Mouse (Mus musculus) Muller cell, postnatal 12 days (primary cell): ENCODE data around the gene Myl7.
A peak's percentile ranks its signal among the peaks of the same experiment; 100 is the strongest.
"Not testable (repeated sequence)": the region's sequence is repeated elsewhere in the genome, so short reads cannot be mapped to it uniquely, and the experiment has no call there.

ENCODE experiments used
- DNase-seq: peaks from one replicate; pipeline ENCODE4 v3.0.0-alpha.2; 2015; ENCODE audit errors: inconsistent ontology term

Gene Myl7

DNA sequence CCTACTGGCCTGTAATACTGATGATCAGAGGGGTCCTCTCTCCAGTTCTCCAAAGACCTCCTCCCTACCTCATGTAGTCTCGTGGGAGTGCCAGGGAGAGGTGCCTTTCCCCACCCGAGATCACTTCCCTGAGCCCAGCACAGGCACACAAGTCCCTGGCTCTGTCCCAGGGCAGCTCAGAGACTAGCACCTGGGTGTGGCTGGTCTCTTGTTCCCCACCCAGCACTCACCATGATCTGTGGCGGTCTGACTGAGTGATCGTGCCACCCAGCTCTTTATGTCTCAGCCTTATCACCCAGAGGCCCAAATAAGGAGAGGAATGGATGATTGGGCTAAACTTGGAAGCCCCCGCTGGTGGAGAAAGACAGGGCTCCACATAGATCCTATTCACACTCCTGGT is at the start of gene Myl7:
Myl7 (minus strand) TSS at position 252 of the 400 bp plus-strand sequence.
- no peak for DNase-seq

DNA sequence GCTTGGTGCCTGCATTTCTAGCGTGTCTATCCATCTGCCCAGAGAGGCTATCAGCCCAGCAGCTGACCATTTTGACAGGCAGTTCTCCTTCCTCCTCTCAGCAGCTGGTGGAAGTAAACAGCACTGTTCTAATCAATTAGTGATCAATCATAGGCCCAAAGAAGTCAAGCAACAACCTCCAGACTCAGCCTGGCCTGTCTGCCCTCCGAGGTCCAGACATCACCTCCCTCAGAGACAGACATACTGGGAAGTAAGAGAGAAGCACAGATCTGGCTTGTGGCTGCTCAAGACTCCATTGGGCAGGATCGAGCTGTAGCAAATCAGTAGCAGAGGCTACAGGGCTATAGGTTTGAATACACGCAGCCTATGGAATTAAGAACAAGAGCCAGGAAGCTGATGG is 49.2 kb upstream of the Myl7 start:
- DNase-seq, result no peak

DNA sequence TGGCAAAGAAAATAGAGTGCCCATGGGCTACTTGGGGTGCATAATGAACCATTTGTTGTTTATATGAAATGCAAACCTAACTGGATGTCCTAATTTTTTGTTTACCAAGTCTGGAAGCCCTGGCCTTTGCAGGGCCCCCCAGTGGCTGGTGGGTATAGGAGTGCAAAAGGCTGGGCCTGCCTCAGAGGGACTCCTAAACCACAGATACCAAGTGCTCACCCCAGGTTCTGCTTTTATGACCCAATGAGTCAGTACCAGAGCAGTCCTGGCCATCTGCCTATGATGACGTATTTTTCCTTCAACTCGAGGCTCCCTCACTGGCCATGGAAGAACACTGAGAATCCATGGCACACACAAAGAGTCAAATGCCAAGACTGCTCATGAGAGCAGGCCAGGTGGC is 46.5 kb upstream of the Myl7 start:
- peak; percentile 14 for DNase-seq

DNA sequence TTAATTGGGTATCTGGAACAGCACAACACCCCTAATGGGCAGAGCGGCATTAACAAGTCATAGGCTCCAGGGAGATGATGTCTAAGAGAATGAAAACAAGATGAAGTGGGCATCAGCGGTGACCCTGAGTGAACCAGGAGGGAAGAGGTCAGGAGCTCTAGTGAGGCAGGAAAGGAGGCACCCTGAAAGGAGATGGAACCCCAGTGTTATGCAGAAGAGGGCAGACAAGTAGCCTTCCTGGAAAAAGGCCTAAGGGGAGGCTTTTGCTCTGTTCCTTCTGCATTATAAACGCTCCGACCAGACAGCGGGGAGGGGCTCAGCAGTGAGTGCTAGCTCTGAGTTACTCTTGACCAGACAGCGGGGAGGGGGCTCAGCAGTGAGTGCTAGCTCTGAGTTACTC is 44.4 kb upstream of the Myl7 start:
- no peak for DNase-seq

DNA sequence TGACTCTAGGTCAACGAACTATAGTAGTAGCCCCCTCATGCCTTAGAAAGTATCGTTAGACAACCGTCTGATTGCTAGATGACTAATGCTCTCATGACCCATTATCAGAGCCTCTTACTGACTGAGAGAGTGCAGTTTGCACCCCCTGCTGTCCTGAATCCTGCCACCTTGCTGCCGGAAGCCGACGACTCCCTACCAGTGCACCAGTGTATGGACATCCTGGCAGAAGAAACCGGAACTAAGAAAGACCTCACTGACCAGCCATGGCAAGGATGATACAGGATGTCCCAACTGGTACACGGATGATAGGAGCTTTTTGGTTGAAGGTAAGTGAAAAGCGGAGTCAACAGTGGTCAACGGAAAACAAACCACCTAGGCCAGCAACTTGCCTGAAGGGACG is 35.9 kb upstream of the Myl7 start:
- not testable (repeated sequence) for DNase-seq

DNA sequence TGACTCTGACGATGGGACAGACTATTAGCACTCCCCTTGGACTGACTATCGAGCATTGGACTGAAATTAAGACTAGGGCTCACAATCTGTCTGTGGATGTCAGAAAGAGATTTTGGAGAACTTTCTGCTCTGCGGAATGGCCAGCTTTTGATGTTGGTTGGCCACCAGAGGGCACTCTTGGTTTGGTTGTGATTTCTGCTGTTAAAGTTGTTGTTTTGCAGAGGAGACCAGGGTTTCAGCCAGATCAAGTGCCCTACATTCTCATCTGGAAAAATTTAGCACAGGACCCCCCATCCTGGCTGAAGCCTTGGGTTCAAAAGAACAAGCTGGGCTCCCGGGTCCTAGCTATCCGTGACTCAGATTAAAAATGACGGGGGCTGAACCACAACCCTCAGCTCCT is 33.4 kb upstream of the Myl7 start:
- not testable (repeated sequence) for DNase-seq

DNA sequence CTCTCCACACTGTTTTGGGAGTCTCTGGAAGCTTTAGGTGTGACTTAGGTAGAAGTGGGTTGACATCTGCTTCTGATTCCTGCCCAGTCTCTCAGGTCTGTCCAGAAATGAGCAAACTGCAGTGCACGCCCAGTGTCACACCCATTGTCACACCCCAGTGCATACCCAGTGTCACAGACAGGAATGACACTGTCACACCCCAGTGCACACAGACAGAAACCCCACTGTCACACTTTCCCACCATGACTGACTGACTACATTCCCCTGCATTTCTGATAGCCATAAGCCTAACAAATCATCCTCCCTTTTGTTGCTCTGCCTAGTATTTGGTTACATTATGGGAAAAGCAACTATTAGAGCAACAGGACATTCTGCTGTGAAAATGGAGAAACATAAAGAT is 32.0 kb upstream of the Myl7 start:
- peak; percentile 52 for DNase-seq

DNA sequence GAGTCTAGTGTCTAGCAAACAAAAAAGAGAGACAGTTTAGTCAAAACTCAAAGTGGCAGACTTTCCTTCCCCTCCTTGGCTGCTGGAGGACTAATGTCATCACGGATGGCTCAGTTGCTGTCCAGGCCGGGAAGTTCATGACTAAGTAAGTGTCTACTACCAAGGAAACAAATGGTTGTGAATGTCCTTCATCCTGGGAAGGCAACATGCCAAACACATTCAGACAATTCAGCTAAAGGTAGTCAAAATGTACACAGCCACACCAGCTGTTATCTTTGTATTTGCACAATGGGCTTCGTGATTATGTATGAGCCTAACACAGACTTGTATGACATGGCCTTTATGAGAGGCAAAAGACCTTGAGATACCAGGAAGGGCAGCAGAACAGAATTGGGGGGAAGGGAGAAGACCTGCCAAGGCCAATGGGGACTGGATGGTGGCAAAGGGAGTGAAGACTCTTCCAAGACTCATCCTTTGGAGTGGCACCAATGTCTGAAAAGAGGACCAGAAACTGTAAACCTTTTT is 28.2 kb upstream of the Myl7 start:
- no peak for DNase-seq

DNA sequence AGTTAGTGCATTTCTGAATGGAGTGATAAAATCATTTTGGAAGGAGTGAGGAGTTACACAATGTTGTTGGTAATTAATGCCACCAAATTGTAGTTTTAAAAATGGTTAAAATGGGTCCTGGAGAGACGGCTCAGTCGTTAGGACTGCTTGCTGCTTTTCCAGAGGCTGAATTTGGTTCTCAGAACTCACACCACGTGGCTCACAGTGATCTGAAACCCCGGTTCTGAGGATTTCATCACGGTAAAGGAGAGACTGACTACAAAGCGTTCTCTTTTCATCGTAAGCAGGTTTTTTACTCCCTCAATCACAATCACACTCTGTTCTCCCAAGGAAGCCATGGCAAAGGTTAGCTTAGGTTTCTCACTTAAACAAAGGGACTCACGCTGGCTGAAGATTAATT is 26.1 kb upstream of the Myl7 start:
- DNase-seq, result no peak

DNA sequence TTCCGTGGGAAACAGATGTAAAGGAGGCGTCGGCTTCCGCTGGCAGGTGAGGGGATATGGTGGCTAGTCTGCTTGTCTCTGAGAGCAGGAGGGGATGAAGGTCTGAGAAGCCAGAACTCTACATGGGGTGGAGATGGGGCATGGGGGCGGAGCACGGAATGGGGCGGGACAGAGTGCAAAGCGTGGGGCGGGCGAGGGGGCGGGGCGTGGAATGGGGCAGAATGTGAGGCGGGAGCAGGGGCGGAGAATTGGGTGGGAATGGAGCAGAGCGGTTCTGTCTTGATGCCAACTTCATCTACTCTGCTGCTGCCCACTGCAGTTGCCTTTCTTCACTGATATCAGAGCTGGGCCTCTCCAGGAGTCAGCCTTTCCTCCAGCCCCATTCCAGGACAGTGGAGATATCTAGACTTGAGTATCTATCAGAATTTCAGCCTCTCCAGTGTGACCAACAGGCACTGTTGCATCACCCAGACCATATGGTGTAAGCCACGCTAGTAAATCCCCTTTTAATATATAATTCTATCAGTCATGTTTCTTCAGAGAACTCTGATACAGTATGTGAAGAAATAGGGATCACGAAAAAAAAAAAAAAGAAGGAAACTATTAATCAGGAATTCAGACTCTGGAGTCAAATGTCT is 21.9 kb upstream of the Myl7 start:
- DNase-seq, result no peak

DNA sequence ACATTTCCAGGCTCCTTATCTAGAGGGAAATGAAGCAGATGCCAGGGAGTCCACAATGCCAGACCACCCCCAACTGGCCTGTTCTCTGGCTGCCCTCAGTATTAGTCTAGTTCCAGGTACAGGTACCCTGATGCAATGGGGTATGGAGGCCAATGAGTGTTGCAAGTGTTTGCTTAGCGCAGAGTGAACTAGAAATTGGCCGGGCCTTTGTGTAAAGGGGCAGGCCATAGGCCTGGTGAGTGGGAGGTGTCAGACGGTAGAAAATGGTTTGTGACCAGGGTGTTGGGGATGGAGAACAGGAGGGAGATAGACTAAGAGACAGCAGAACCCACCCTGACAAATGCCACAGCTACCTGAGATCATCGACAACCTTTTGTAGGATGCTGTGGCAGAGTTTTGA is 21.0 kb upstream of the Myl7 start:
- DNase-seq, result no peak

DNA sequence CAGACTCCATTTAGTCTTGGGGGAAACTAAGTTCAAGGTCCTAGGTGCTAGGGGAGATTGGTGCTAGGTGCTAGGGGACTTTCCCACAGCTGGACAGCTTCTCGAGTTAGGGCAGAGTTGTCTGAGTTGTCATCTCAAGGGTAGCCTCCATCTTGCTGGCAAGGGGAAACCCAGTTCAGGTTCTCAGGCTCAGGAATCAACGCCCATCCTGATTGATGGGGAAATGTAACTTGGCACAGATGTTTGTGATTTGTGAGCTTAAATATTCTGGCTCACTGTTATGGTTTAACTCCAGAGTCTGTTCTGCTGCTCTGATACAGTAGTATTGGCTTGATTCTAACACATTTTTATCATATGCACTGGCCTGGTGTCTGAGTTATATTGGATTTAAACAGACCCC is 19.5 kb upstream of the Myl7 start:
- DNase-seq, result no peak

DNA sequence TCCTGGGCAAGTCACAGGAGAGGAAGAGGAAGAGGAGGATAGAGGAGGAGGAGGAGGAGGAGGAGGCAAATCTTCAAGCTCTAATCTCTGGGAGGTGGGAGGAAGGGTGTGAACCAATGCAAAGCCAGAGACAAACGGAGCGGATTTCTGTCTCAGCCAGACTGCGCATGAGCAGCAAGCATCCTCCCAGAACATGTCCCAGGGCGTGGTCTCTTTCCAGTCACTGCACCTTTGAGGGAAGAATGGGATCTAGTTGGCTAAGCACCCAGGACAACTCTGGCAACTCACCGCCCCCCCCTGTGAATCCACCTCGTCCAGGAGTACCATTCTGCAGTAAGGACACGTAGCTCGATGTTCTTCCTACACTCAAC is 17.6 kb upstream of the Myl7 start:
- DNase-seq, result no peak

DNA sequence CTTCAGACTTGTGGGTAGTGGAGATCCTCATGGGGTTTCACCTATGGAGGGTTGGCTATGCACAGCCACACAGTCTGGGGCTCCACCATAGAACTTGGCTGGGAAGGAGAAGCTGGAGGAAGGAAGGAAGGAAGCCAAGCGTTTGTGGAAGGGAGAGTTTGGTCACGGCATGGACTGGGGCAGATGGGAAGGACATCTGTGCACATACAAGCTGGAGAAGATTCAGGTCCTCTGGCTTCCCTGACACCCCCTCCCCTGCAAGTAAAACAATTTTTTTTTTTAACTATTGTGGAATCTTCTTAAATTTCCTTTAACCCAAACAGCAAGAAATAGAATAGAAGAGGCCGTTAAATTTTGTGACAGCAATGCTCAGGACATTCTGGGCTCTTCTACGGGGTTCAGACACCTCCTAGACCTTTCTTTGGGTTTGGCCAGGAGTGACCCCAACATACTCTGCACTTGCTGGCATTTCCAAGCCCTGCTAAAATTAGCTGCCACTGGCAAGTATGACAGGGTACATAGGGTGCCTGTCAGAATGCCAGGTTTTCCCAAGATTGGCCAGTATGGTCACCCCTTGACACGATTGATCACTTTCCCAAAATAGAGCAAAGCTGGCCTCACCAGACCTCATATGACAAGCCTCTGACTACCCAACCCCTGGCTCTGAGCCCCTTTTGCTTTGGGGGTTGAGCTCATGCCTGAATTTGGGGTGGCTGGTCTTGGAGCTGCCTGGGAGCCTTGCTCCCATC is 17.0 kb upstream of the Myl7 start:
- no peak for DNase-seq

DNA sequence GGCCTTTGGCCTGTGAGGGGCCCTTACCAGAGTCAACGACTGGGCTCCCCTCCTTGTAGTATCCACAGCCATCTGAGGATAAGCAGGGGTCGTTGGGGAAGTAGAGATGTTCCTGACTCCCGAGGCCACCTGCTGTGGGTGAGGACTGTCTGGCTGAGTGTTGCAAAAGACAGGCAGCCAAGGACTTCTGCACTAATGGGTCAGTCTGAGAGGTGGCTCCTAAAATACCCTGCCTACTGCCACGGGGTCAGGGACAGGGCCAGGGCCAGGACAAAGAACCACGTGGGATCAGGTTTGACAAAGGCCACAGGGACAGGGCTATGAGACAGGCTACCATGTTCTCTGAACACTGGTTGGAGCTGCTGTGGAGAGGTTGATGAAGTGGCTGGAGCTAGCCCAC is 16.4 kb upstream of the Myl7 start:
- DNase-seq, result no peak

DNA sequence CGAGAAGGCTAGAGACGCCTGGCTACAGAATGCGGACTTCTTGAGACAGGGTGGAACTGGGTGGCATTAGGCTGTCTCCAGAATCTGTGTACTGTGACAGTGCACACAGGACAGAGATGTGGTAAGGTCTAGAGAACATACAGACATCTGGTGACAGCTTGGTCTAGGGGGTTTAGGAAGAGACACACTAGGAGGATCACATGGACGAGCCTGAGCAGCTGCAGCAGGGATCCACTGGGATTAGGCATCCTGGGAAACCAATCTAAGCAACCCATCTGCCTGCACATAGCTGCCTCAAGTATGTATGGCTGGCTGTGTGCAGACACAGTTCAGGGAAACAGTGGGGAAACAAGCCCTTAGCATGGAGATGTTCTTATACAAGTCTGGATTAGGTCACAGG is 15.4 kb upstream of the Myl7 start:
- DNase-seq, result no peak

DNA sequence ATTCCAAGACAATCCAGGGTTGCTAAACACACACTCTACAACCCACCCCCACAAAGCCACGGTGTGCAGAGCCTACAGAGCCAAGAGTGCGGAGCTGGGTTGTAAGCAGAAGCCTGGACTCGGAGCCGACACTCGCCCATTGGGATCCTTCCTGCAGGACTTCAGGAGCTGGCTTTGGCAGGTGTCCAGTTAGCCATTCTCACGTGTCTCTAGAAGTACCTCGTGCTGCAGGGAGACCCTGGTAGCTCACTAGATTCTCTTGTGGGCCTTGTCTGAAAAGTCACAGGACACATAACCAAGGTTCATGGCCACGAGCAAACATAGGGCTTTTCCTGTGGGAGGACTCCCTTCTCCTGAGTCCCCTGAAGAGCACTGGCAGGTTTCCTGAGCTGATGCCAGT is 14.7 kb upstream of the Myl7 start:
- no peak for DNase-seq

DNA sequence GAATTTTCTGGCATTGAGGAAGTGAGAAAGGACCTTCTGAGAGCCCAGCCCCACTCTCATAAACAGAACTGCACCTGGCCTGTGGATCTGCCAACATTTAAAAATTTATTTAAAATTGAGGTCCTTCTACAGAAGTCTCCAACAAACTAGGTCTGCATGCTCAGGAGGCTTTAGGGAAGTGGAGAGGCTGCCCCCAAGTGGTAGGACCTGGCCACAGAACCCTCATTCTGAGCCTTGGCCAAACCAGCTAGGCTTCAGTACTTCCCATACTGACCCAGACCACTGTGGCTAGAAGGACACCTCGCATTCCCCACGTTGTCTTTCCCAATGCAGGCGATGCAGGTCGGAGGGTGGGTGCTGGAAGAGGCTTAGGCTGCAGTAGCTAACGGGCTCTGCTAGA is 14.1 kb upstream of the Myl7 start:
- DNase-seq, result peak; percentile 73

DNA sequence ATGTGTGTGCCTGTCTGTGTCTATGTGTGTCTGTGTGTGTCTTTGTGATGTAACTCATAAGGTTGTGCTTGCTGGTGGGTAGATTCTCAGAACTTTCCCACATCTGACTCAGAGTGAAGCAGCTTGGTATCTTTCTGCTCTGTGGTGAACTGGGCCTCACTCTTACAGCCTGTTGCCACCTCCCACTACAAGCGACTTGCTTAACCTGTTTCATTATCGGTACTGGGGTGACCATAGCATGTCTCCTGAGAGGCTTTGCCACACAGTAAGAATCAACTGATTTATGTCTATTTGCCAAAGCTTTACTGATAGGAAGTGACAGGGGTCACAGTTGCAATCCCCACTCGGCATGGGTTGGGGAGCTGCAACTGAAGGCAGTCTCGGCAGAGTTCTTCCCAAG is 10.1 kb upstream of the Myl7 start:
- DNase-seq, result no peak

DNA sequence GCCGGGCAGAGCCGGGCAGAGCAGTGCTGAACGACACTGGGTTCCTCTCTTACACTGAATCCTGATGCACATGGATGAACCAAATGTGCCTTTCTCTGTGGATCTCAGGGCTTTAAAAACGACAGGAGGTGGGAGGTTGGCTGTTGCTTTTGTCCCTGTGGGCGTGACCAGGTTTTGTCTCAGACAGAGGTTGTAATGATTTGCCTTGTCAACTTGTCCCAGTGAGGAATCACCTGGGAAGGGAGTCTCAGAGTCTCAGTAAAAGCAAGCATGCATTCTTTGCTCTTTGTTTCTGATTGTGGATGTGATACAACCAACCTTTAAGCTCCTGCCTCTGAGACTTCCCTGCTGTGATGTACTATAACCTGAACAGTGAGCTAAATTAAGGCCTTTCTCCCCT is 8.5 kb upstream of the Myl7 start:
- no peak for DNase-seq

DNA sequence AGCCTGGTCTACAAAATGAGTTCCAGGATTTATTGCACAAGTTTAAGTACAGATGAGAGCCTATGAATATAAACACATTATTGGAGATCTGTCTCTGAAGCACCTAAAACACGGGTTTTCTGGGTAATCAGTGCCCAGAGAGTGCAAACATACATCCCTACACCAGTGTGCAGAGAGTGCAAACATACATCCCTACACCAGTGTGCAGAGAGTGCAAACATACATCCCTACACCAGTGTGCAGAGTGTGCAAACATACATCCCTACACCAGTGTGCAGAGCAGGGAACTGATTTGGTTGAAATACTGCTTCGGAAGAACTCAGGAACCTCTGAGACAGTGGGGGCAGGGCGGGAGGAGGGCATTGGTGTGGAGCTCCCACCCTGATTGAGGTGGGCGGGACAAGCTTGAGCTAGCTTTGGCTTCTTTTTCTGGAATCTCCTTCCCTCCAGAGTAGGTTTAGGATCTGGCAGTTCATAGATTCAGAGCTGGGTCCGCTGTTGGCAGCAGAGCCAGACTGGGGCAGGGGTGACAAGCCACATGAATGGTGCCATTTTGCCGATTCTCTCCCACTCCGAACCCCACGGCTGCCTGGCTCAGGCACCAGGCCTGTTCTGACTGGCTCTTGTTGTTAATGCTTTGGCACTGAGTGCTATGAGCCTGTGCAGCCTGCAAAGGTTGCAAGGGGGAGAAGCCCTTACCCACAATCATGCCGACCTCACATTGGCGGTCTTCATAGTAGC is 7.4 kb upstream of the Myl7 start:
- DNase-seq, result no peak

DNA sequence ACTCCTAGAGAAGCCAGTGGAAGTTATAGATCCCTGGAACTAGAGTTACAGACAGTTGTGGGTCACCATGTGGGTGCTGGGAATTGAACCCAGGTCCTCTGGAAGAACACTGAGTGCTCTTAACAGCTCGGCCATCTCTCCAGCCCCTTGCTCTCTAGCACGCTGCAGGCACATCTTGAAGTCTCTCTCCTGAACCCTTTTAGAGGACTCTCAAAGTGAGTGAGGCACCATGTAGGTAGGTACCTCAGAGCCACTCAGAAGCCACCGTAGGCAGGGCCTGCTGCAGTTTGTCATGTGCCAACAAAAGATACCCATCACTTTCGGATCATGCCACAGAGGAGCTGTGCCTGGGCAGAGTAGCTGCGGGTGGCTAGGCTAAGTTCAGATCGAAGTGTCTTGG is 6.3 kb upstream of the Myl7 start:
- no peak for DNase-seq

DNA sequence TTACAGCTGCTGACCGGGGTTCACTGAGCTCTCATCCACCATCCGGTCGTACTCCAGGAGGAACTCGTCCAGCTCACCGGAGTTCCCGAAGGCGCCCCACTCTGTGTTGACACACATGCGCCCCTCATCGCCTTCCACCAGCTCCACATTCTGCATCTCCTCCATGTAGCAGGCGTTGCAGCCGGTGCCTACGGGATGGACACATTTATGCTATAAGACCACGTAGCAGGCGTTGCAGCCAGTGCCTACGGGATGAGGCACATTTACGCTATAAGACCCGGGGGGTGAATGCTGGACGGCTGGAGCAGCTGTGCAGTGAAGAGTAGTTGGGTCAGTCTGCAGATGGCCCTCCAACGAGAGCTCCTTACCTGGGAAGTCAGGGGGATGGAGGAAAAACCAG is 5.8 kb upstream of the Myl7 start:
- no peak for DNase-seq
